Mouse (Mus musculus) cerebellum, postnatal 10 days (tissue): ENCODE results near the gene Morn1.
A peak's percentile ranks its signal among the peaks of the same experiment; 100 is the strongest.

Source experiments
- DNase-seq, 2 experiments: peaks; one replicate each; pipeline ENCODE4 v3.0.0; 2021; ENCODE audit warnings: mixed read lengths in 2 of 2

Gene Morn1

GRCm38 (mm10) chr4:155079666-155080065, 6.7 kb upstream of the Morn1 start:
- no peak for DNase-seq

DNA sequence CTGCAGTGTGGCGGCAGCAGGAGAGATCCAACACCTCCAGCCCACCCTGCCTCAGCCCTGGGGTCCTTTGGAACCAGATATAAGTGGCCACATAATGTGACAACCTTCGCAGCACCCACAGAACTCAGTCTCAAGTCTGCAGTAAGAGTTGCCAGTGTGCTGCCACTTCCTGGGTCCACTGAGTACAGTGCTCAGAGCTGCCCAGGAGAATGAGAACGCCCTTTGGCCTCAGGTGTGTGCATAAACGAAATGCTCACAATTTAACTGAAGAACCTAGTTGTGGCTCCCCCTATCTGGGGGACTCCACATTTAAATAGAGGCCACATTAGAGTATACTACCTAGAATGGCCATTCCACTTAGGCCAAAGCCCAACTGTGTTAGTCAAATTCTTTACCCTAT, 2.8 kb upstream of the Morn1 start:
- no peak for DNase-seq

- no peak for DNase-seq
Measured at GRCm38 (mm10) chr4:155084351-155084750, 2.0 kb upstream of the Morn1 start.

GRCm38 (mm10) chr4:155085206-155086107, 920 bp upstream of the Morn1 start:
- DNase-seq = peak in 1 of 2 experiments; percentile 39

- DNase-seq = no peak
Measured at GRCm38 (mm10) chr4:155089241-155089640, 2.9 kb downstream of the Morn1 start.

- no peak for DNase-seq
Measured at GRCm38 (mm10) chr4:155090147-155090546, 3.8 kb downstream of the Morn1 start.

DNA sequence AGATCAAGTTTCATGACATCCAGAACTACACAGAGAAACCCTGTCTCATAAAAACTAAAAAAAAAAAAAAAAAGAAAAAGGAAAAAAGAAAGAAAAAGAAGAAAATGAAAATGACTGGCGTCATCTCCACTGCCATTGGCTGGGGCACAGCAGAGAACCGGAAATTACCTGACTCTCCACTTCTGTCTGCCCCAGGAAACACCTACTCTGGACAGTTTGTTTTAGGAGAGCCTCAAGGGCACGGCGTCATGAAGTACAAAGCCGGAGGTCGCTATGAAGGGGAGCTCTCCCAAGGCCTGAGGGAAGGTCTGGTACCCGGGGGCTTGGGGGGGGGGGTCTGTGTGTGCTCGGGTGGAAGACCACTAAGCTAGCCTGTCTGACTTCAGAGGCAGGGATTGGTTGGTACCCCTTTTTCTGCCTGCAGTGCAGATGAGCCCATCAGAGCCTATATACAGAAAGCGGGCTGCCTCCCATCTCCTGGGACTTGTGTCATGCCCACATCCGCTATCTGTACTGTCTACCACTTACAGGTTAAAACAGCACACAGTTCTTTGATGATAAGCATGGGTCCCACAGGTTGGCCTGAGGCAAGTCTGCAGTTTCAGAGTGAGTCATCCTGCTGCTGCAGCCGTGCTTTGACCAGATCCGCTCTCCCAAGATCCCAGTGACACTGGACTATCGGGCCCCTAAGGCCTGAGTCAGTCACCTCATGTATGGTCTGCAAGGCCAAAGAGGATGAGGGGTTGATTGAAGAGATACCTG, 4.5 kb downstream of the Morn1 start:
- DNase-seq = no peak

DNA sequence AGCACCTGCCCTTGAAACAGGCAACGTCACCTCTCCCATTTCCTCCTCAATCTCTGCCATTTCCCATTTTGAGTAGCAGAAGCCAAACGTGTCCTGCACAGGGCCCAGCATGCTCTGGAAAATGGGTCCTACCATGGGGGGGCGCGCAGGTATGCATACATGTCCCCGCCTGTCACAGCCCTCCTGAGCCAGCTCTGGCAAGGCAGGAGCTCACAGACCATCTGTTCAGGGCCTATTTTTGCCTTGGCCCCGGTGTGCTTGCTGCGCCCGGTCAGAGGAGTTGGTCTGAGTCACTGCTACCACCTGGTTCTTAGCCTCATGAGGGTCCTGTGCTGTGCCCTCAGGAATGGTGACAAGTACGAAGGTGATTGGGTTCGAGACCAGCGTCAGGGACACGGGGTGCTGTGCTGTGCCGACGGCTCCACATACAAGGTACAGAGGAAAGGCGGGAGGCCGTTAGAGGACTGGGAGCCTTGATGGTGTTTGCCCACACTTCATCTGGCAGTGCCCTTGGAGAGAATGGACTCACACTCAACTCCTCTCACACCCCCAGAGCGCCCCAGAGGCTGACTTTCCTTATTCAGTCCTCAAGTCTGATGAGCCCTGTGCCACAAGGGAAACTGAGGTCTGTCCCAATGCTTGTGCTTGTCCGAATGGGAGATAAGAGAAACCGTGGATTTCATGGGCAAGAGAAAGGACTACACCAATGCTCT, 6.5 kb downstream of the Morn1 start:
- DNase-seq = peak; percentile 73 to 84

DNA sequence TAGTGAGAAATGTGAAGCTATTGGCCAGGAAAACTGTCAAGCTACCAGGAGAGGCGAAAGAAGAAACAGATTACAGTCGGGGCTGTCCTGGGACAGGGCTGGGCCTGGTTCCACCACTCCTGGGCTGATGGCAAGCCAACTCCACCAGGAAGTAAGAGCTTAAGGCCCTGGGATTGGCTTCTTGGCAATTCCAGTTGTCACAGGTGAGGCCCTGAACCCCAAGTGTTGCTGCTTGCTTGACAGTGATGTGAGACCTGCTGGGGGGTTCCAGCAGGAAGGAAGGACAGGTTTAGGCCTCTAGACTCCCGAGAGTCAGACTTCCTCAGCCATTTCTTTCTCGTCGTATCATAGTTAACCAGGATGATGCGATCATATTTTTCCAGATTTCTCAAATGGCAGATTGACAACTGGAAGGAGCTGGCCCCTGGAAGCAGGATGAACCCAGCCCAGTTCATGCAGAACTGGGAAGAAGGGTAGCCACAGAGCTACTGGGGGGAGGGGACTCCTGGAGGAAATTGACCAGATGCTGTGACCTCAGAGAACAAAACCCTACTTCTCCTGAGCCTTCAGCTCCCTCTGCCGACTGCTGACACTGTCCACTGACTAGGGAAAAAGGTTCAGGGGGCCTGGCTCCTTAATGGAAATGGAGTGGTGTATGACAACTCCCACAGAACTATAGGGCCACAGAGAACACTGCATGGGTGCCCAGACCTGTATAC, 7.2 kb downstream of the Morn1 start:
- DNase-seq = no peak

DNA sequence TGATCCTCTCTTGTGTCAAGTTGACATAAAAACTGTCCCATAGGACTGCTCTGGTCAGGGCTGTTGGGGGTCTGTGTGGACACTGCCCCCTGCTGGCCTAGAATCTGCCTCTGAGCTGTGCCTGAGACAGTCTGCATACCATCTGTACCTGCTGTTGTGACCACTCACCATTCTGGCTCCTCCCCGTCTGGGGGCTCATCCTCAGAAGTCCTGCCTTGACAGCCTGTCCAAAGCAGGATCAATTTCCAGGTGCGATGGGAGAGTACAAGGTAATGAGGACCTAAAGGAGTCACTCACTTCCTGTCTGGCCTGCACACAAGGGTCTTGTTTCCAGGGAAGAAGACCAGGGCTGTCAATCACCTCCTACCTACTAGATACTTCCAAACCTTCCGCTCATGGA, 8.2 kb downstream of the Morn1 start:
- DNase-seq = peak; percentile 69 to 72

GRCm38 (mm10) chr4:155095238-155095900, 9.0 kb downstream of the Morn1 start:
- DNase-seq = peak; percentile 95 to 97

- peak; percentile 53 to 70 for DNase-seq
Measured at GRCm38 (mm10) chr4:155095967-155096366, 9.6 kb downstream of the Morn1 start.

GRCm38 (mm10) chr4:155097452-155097851, 11.1 kb downstream of the Morn1 start:
- peak in 1 of 2 experiments; percentile 28 for DNase-seq

GRCm38 (mm10) chr4:155098572-155098971, 12.2 kb downstream of the Morn1 start:
- DNase-seq = no peak

DNA sequence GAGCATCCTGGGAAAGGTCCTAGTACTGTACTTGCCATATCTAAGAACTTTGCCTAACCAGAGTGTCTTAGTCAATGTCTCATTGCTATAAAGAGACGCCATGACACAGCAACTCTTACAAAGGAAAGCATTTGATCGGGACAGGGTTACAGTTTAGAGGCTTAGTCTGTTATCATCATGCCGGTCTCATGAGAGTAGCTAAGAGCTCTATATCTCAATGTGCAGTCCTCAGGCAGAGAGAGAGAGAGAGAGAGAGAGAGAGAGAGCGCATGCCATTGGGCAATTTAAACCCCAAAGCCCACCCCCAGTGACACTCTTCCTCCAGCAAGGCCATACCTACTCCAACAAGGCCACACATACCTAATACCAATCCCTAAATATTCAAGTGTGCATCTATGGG, 21.5 kb downstream of the Morn1 start:
- no peak for DNase-seq

DNA sequence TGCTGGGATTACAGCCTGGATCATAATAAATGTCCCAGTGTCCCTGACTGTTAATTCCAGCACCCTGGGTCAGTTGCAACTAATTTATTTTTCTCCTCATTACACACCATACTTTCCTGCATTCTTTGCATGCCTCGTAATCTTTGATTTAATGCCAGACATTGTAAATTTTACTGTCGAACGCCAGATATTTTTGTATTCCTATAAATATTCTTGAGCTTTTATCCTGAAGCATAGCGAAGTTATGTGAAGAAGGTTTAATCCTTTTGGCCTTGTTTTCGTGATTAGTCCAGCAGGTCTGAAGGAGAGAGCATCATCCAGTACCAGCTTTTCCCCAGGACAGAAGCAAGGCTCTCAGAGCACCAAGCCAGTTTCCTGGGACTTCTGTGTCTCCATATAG, 23.1 kb downstream of the Morn1 start:
- no peak for DNase-seq

- DNase-seq = no peak
Measured at GRCm38 (mm10) chr4:155113766-155114410, 27.5 kb downstream of the Morn1 start.

GRCm38 (mm10) chr4:155116607-155117006, 30.2 kb downstream of the Morn1 start:
- DNase-seq = no peak

- DNase-seq = no peak
Measured at GRCm38 (mm10) chr4:155117396-155117978, 31.1 kb downstream of the Morn1 start.

DNA sequence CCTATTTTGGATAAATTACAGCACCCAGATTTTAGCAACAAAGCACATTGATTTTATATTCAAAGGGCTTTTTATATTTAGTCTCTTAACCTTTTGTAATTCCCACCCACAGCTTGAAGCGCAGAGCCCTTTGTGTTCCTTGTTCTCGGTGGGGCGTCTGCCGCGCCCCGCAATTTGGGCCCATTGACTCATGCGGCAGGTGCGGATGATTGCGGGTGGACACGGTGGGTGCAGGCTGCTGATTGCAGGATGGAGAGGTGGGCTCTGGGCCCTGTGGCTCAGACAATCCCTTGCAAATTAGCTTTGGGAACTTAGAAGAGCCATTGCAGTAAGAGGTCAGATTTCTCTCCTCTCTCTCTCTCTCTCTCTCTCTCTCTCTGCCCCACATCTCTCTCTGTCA, 31.9 kb downstream of the Morn1 start:
- DNase-seq = no peak

GRCm38 (mm10) chr4:155120038-155120437, 33.7 kb downstream of the Morn1 start:
- DNase-seq = no peak
